Mouse (Mus musculus): Measurements from ENCODE around the gene Osbpl5. TPM values are rescaled to one million over a fixed set of nuclear protein-coding genes. Genes with fewer than 3 reads are reported as not detected.

Gene Osbpl5
- polyA plus RNA-seq, 1 experiment from 2014 or later, result 1.6 TPM

DNA sequence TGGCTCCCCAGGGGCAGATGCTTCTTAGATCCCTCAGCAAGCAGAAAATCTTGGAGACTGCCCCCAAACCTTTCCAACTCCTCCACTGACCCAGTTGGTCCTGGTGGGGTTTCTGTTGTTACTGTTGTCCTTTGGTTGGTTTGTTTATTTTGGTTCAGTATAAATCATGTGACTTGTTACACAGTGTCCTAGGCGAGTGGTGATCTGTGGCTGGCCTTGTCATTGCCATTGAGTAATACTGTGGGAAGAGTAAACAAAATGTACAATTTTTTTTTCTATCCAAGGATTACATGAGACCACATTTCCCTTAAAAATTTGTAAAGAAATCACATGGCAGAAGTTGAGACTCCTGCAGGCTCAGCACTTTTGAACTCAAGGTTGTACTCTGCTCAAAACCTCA lies 12.7 kb upstream of the Osbpl5 start:
- peaks cover 5% of the 10 kb centered on the region; the same call in 1 of the 2 replicates for H3K4me1 ChIP-seq (ENCODE audit: insufficient read depth)
- H3K9me3 ChIP-seq (ENCODE audit: low read length), result no peaks in the 10 kb centered on the region
- no peaks in the 10 kb centered on the region for H3K36me3 ChIP-seq (replicated peaks; ENCODE audit: insufficient read depth, low read length)
- 29% methylated on average over 1 of the region's 1 CpGs for WGBS (ENCODE audit: insufficient replicate concordance)
- peak overlapping the region; percentile 75 for H3K27ac ChIP-seq (ENCODE audit: low read depth)
- H3K4me3 ChIP-seq (ENCODE audit: low read depth, low read length), result no peak overlapping the region
- H3K9ac ChIP-seq (replicated peaks), result no peak overlapping the region
- H3K4me2 ChIP-seq (ENCODE audit: low read depth, low read length), result no peak overlapping the region
- ATAC-seq (peak; percentile 77), DNase-seq (no peak)
- TF ChIP-seq CTCF (IDR thresholded peaks at IDR 0.05; ENCODE audit: low read depth) (no peak), EP300 (IDR thresholded peaks at IDR 0.05; ENCODE audit: low read depth) (peak; percentile 61; the same call in 1 of the 2 replicates)
- H3K27me3 ChIP-seq (ENCODE audit: insufficient read depth, low read length), result peaks cover 11% of the 10 kb centered on the region; the same call in 1 of the 2 replicates

DNA sequence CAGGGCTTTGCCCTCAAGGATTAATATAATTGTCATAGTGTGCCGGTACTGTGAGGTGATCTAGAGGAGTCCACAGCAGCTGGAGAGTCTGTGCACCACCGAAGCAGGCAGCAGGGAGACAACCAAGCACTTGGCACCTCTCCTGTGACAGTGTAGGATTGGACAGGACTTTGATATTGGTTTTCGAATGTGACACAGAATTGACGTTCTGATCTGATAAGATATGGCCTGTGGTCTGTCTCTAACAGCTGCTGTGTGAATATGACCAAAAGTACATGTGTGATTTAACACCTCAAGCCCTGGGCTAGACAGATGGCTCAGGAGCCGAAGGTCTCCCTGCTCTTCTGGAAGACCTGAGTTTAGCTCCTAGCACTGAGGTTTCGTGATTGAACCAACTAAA lies 11.5 kb upstream of the Osbpl5 start:
- H3K4me2 ChIP-seq (ENCODE audit: low read depth, low read length), result no peak overlapping the region
- WGBS (ENCODE audit: insufficient replicate concordance), result 43% methylated on average over 6 of the region's 6 CpGs
- H3K4me1 ChIP-seq (ENCODE audit: insufficient read depth), result peaks cover 5% of the 10 kb centered on the region; the same call in 1 of the 2 replicates
- peaks cover 11% of the 10 kb centered on the region; the same call in 1 of the 2 replicates for H3K27me3 ChIP-seq (ENCODE audit: insufficient read depth, low read length)
- H3K36me3 ChIP-seq (replicated peaks; ENCODE audit: insufficient read depth, low read length), result no peaks in the 10 kb centered on the region
- no peak overlapping the region for H3K4me3 ChIP-seq (ENCODE audit: low read depth, low read length)
- DNase-seq (no peak), ATAC-seq (peak; percentile 75)
- no peak for TF ChIP-seq EP300 (IDR thresholded peaks at IDR 0.05; ENCODE audit: low read depth)
- no peak for TF ChIP-seq CTCF (IDR thresholded peaks at IDR 0.05; ENCODE audit: low read depth)
- no peak overlapping the region for H3K9ac ChIP-seq (replicated peaks)
- H3K27ac ChIP-seq (ENCODE audit: low read depth), result peak overlapping the region; percentile 75; the same call in 1 of the 2 replicates
- no peaks in the 10 kb centered on the region for H3K9me3 ChIP-seq (ENCODE audit: low read length)

GRCm38 (mm10) chr7:143766893-143767292 lies 10.1 kb upstream of the Osbpl5 start, which contains the start of gene Mrgprg:
Gene Mrgprg, minus strand, starts transcription at chr7:143766993.
- no peak for ATAC-seq

DNA sequence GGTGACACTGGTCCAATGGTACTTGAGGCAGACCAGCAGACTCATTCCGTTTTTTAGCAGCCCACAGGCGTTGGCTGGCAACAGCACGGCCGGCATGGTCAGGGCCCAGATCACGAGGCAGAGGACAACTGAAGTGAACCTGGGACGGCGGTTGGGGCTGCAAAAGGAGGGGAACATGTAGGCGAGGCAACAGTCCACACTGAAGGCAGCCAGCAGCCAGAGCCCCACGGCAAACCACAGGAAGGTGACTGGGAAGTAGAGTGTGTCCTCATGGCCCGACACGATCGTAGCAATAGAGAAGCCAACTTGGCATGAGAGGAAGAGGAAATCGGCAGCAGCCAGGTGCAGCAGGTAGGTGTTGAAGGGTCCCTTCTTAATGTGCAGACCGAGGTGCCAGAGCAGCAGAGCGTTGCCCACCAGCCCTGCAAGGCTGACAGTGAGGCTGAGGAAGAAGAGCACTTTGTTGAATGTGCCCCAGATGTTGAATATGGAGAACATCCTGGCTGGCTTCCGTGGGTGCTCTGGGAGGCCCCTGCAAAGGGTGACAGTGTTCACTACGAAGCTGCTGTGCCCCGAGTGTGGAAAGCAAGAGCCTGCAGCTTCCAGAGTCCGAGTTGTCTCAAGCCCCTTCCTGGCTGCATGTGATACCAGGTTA lies 8.2 kb upstream of the Osbpl5 start:
- H3K36me3 ChIP-seq (replicated peaks; ENCODE audit: insufficient read depth, low read length), result no peaks in the 10 kb centered on the region
- TF ChIP-seq EP300 (IDR thresholded peaks at IDR 0.05; ENCODE audit: low read depth) (no peak), CTCF (IDR thresholded peaks at IDR 0.05; ENCODE audit: low read depth) (no peak)
- H3K27me3 ChIP-seq (ENCODE audit: insufficient read depth, low read length), result peaks cover 11% of the 10 kb centered on the region; the same call in 1 of the 2 replicates
- no peak overlapping the region for H3K27ac ChIP-seq (ENCODE audit: low read depth)
- H3K4me2 ChIP-seq (ENCODE audit: low read depth, low read length), result no peak overlapping the region
- ATAC-seq, result no peak
- no peaks in the 10 kb centered on the region for H3K9me3 ChIP-seq (ENCODE audit: low read length)
- no peak overlapping the region for H3K9ac ChIP-seq (replicated peaks)
- DNase-seq, result no peak
- H3K4me3 ChIP-seq (ENCODE audit: low read depth, low read length), result no peak overlapping the region
- WGBS (ENCODE audit: insufficient replicate concordance), result 37% methylated on average over 19 of the region's 19 CpGs
- H3K4me1 ChIP-seq (ENCODE audit: insufficient read depth), result peaks cover 5% of the 10 kb centered on the region; the same call in 1 of the 2 replicates

More at GRCm38 (mm10) chr7:143766893-143767292, 10.1 kb upstream of the Osbpl5 start, which contains the start of gene Mrgprg:
- Histone ChIP-seq H3K27ac (ENCODE audit: low read depth) (no peak within 1 kb of the TSS), H3K27me3 (ENCODE audit: insufficient read depth, low read length) (peaks cover 11% of the 10 kb centered on the region; the same call in 1 of the 2 replicates), H3K9ac (replicated peaks) (no peak within 1 kb of the TSS), H3K4me2 (ENCODE audit: low read depth, low read length) (no peak within 1 kb of the TSS), H3K4me3 (ENCODE audit: low read depth, low read length) (no peak within 1 kb of the TSS), H3K9me3 (ENCODE audit: low read length) (no peaks in the 10 kb centered on the region), H3K4me1 (ENCODE audit: insufficient read depth) (peaks cover 5% of the 10 kb centered on the region; the same call in 1 of the 2 replicates), H3K36me3 (replicated peaks; ENCODE audit: insufficient read depth, low read length) (no peaks in the 10 kb centered on the region)
- no peak for DNase-seq
- TF ChIP-seq EP300 (IDR thresholded peaks at IDR 0.05; ENCODE audit: low read depth) (no peak), CTCF (IDR thresholded peaks at IDR 0.05; ENCODE audit: low read depth) (no peak)
- WGBS (ENCODE audit: insufficient replicate concordance), result 50% methylated on average over 6 of the region's 6 CpGs

- H3K4me1 ChIP-seq (ENCODE audit: insufficient read depth), result peaks cover 5% of the 10 kb centered on the region; the same call in 1 of the 2 replicates
- no peak overlapping the region for H3K4me2 ChIP-seq (ENCODE audit: low read depth, low read length)
- no peaks in the 10 kb centered on the region for H3K36me3 ChIP-seq (replicated peaks; ENCODE audit: insufficient read depth, low read length)
- H3K9ac ChIP-seq (replicated peaks), result no peak overlapping the region
- WGBS (ENCODE audit: insufficient replicate concordance), result 10% methylated on average over 3 of the region's 3 CpGs
- H3K4me3 ChIP-seq (ENCODE audit: low read depth, low read length), result no peak overlapping the region
- DNase-seq (no peak), ATAC-seq (peak; percentile 20; the same call in 1 of the 2 replicates)
- H3K27me3 ChIP-seq (ENCODE audit: insufficient read depth, low read length), result peaks cover 11% of the 10 kb centered on the region; the same call in 1 of the 2 replicates
- no peak for TF ChIP-seq EP300 (IDR thresholded peaks at IDR 0.05; ENCODE audit: low read depth)
- peak; percentile 86 for TF ChIP-seq CTCF (IDR thresholded peaks at IDR 0.05; ENCODE audit: low read depth)
- no peak overlapping the region for H3K27ac ChIP-seq (ENCODE audit: low read depth)
- no peaks in the 10 kb centered on the region for H3K9me3 ChIP-seq (ENCODE audit: low read length)
Measured at GRCm38 (mm10) chr7:143763794-143764193, 7.0 kb upstream of the Osbpl5 start.

DNA sequence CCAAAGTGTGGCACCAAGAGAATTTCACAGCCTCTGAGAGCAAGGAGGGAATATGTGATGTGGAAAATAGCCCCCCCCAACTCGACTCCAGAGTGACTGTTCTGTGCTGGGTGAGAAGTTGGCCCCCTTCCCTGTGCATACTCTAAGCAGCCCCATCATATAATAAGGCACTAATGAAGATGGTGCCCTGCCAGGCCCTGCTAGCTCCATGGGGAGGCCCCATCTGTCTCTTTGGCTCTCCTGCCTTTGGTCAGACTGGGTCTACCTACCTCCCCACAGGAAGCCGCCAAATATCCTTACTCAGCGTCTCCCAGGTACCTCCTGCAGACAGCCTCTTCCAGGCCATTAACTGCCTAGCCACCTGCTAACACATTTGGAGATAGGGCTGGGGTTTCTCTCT lies 2.2 kb upstream of the Osbpl5 start:
- Histone ChIP-seq H3K4me2 (ENCODE audit: low read depth, low read length) (no peak overlapping the region), H3K27ac (ENCODE audit: low read depth) (no peak overlapping the region), H3K4me3 (ENCODE audit: low read depth, low read length) (no peak overlapping the region), H3K9me3 (ENCODE audit: low read length) (no peaks in the 10 kb centered on the region), H3K9ac (replicated peaks) (no peak overlapping the region), H3K27me3 (ENCODE audit: insufficient read depth, low read length) (peaks cover 7% of the 10 kb centered on the region; the same call in 1 of the 2 replicates), H3K4me1 (ENCODE audit: insufficient read depth) (peaks cover 9% of the 10 kb centered on the region), H3K36me3 (replicated peaks; ENCODE audit: insufficient read depth, low read length) (no peaks in the 10 kb centered on the region)
- no peak for TF ChIP-seq EP300 (IDR thresholded peaks at IDR 0.05; ENCODE audit: low read depth)
- no peak for TF ChIP-seq CTCF (IDR thresholded peaks at IDR 0.05; ENCODE audit: low read depth)
- ATAC-seq, result no peak
- 61% methylated on average over 3 of the region's 3 CpGs for WGBS (ENCODE audit: insufficient replicate concordance)
- no peak for DNase-seq

Measured in liver, postnatal 0 days (tissue).